ENCODE assay signal across 11 mouse cellular contexts in genomic region chr15:103301547-103302340, GRCm38 (mm10). TPM values are rescaled to one million over a fixed set of nuclear protein-coding genes. Genes with fewer than 3 reads are reported as not detected.
DNase-seq lines count a peak whose midpoint lies in the region; ATAC-seq lines count a peak whose summit lies in the region.
"Had no signal": no experiment of that assay in that cellular context is flagged by ENCODE, and none has a peak within 500 bp of the region (broad histone marks: within the 10 kb centered on the region; RNA-seq: fewer than 3 reads in every experiment).

No protein-coding gene starts in this region.

- peak; percentile 68 for DNase-seq in embryo, embryonic 10 days (ENCODE audit: low spot score)
- no peak for DNase-seq in embryo, embryonic 9.5 days (ENCODE audit: extremely low spot score)
- peak; percentile 75 for DNase-seq in 416B (ENCODE audit: low read depth)
- peak; percentile 37 for DNase-seq in hindbrain, embryonic 10.5 days (ENCODE audit: low spot score)
- peak; percentile 37 for DNase-seq in midbrain, embryonic 10.5 days (ENCODE audit: low spot score)
- DNase-seq in retina, embryonic 14.5 days (ENCODE audit: low spot score), result no peak
- no peak for DNase-seq in cerebellum, adult 8-10 months
- DNase-seq: kidney, adult 9 months had no signal

- H3K4me1 ChIP-seq in hindbrain, embryonic 10.5 days (replicated peaks), result peaks cover 97% of the 10 kb centered on the region
- H3K4me1 ChIP-seq in midbrain, embryonic 10.5 days, result peaks cover 100% of the 10 kb centered on the region

- peak overlapping the region; percentile 36; the same call in 1 of the 2 replicates for H3K4me3 ChIP-seq in hindbrain, embryonic 10.5 days
- H3K4me3 ChIP-seq in midbrain, embryonic 10.5 days, result peak overlapping the region; percentile 55

- no peaks in the 10 kb centered on the region for H3K9me3 ChIP-seq in hindbrain, embryonic 10.5 days
- H3K9me3 ChIP-seq in midbrain, embryonic 10.5 days (replicated peaks), result no peaks in the 10 kb centered on the region

- no peak for ATAC-seq in megakaryocyte progenitor cell, adult 5-6 weeks (replicated peaks; ENCODE audit: poor library complexity)

- H3K27ac ChIP-seq in hindbrain, embryonic 10.5 days, result peak overlapping the region; percentile 97
- H3K27ac ChIP-seq in midbrain, embryonic 10.5 days (replicated peaks), result peak overlapping the region; percentile 98
- H3K27ac ChIP-seq: macrophage had no signal

- 26% methylated on average over 5 of the region's 5 CpGs for WGBS in hindbrain, embryonic 10.5 days
- WGBS in midbrain, embryonic 10.5 days, result 21% methylated on average over 5 of the region's 5 CpGs

- peaks cover 27% of the 10 kb centered on the region for H3K36me3 ChIP-seq in hindbrain, embryonic 10.5 days
- H3K36me3 ChIP-seq in midbrain, embryonic 10.5 days, result peaks cover 26% of the 10 kb centered on the region

- no peaks in the 10 kb centered on the region for H3K27me3 ChIP-seq in hindbrain, embryonic 10.5 days (ENCODE audit: insufficient read depth, poor library complexity, severe bottlenecking)
- H3K27me3 ChIP-seq in midbrain, embryonic 10.5 days (ENCODE audit: low read depth, poor library complexity, severe bottlenecking), result no peaks in the 10 kb centered on the region

RNA-seq across cellular contexts. Expression of gene Gpr84, which starts 8.7 kb away (rescaled TPM):
- 0.31 and 0.36 TPM in 2 replicates for polyA plus RNA-seq in hindbrain, embryonic 10.5 days (2016; fragmentation: Nextera tagmentation; extraction: Ambion mirVana)
- 0.32 and 0.47 TPM in 2 replicates for polyA plus RNA-seq in midbrain, embryonic 10.5 days (2016; fragmentation: Nextera tagmentation; extraction: Ambion mirVana)
- 1.8 and 3.4 TPM in 2 replicates for total RNA-seq in megakaryocyte progenitor cell, adult 5-6 weeks (2015)
- total RNA-seq in megakaryocyte progenitor cell, adult 5-6 weeks (2017), result 1.8 and 2.3 TPM in 2 replicates
- total RNA-seq: common myeloid progenitor, adult 5-6 weeks had no signal

RNA-seq across cellular contexts. Expression of gene Copz1, which starts 29.2 kb away (rescaled TPM):
- polyA plus RNA-seq in hindbrain, embryonic 10.5 days (2016; fragmentation: Nextera tagmentation; extraction: Ambion mirVana), result 288 and 299 TPM in 2 replicates
- polyA plus RNA-seq in midbrain, embryonic 10.5 days (2016; fragmentation: Nextera tagmentation; extraction: Ambion mirVana), result 288 and 291 TPM in 2 replicates
- total RNA-seq in megakaryocyte progenitor cell, adult 5-6 weeks (2015), result 245 and 256 TPM in 2 replicates
- 75.9 and 91.4 TPM in 2 replicates for total RNA-seq in megakaryocyte progenitor cell, adult 5-6 weeks (2017)

RNA-seq across cellular contexts. Expression of gene Zfp385a, which starts 38.1 kb away (rescaled TPM):
- 24.9 and 26.3 TPM in 2 replicates for polyA plus RNA-seq in hindbrain, embryonic 10.5 days (2016; fragmentation: Nextera tagmentation; extraction: Ambion mirVana)
- 24.3 and 25.5 TPM in 2 replicates for polyA plus RNA-seq in midbrain, embryonic 10.5 days (2016; fragmentation: Nextera tagmentation; extraction: Ambion mirVana)
- total RNA-seq in megakaryocyte progenitor cell, adult 5-6 weeks (2015), result 11.5 and 12.4 TPM in 2 replicates
- total RNA-seq in megakaryocyte progenitor cell, adult 5-6 weeks (2017), result 2.0 and 3.2 TPM in 2 replicates

RNA-seq across cellular contexts. Expression of gene Nfe2, which starts 43.5 kb away (rescaled TPM):
- 7.3 and 8.5 TPM in 2 replicates for polyA plus RNA-seq in hindbrain, embryonic 10.5 days (2016; fragmentation: Nextera tagmentation; extraction: Ambion mirVana)
- polyA plus RNA-seq in midbrain, embryonic 10.5 days (2016; fragmentation: Nextera tagmentation; extraction: Ambion mirVana), result 5.6 and 6.4 TPM in 2 replicates
- 115 and 140 TPM in 2 replicates for total RNA-seq in megakaryocyte progenitor cell, adult 5-6 weeks (2015)
- total RNA-seq in megakaryocyte progenitor cell, adult 5-6 weeks (2017), result 126 and 148 TPM in 2 replicates

Comparison
In these comparisons a context has a peak if more than half of its experiments do, and no peak if none do; other contexts are left out.
1. DNase-seq: peak in embryo, embryonic 10 days (single experiment), 416B (single experiment), hindbrain, embryonic 10.5 days (single experiment) and midbrain, embryonic 10.5 days (single experiment); none in embryo, embryonic 9.5 days (single experiment), retina, embryonic 14.5 days (single experiment) and cerebellum, adult 8-10 months (single experiment).